Mouse (Mus musculus): ENCODE results near the gene Klhdc8a.

DNA sequence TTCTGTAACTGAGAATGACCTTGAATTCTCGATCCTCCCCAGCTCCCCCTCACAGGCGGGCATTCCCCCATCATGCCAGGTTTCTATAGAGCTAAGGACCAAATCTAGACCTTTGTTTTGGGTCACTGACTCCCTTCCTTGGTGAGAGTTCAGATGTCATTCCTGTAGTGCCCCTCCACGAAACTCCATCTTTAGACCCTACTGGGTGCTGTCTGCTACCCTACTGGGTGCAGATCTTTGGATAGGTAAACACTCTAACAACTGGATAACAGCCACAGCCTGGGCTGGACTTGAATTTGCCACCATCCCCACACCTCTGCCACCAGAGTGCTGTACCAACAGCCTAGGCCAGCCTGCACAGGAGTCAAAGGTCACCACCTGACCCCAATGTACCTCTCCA lies 44.1 kb downstream of the Klhdc8a start:
- TF ChIP-seq POLR2A (IDR thresholded peaks at IDR 0.05; ENCODE audit: low read depth, low read length), result no peak
- no peak for TF ChIP-seq CTCF (IDR thresholded peaks at IDR 0.05; ENCODE audit: extremely low read depth, insufficient read length, insufficient replicate concordance, low read depth, low read length)
